Mouse (Mus musculus) hematopoietic stem cell, adult 5-6 weeks (primary cell): ENCODE results near the gene Pp2d1. TPM values are rescaled to one million over a fixed set of nuclear protein-coding genes. Genes with fewer than 3 reads are reported as not detected.

Experiments used
- ATAC-seq, 2 experiments: fragments of 125-278 bp in 1 of 2; replicated peaks in 1 of 2; 2 replicates each; pipeline ENCODE4 v1.8.0; 2016 to 2017; ENCODE audit warnings: inconsistent platforms in 2 of 2, mild to moderate bottlenecking in 2 of 2, moderate number of reproducible peaks in 2 of 2, low read depth in 1 of 2, moderate TSS enrichment in 1 of 2; ENCODE audit not compliant: low FRiP score in 2 of 2, poor library complexity in 2 of 2, severe bottlenecking in 2 of 2, insufficient read depth in 1 of 2, low TSS enrichment in 1 of 2
- total RNA-seq: library from RNA; stranded (forward); fragments of 172-1452, 232-1000 nt; gene quantifications from 2 replicates; pipeline ENCODE4 v1.2.3, GENCODE M21; 2017

Gene Pp2d1
- total RNA-seq, 1 experiment from 2014 or later = not detected

- no peak for ATAC-seq
Measured at GRCm38 (mm10) chr17:53568734-53569386, 29.6 kb upstream of the Pp2d1 start.

DNA sequence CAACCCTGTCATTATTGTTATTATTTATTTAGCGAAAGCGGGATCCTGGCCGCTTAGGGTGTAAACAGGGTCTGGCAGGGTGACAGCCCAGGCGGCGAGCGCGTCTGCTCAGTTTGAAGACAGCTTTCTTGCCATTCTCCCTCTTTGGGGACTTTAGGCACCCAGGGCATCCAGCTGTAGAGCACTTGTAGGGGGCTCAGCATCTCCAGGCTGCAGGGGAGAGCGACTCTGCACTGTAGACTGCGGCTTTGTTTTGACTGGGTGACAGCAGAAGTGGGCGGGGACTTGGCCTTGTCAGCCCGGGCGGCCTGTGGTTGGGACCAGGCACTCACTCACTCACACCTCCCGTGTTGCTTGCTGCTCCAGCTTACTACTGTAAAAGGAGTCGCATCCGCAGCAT, 28.9 kb upstream of the Pp2d1 start:
- ATAC-seq = peak; percentile 79 to 81

- ATAC-seq = peak; percentile 3 to 4; a peak in 2 of 4 replicates
Measured at GRCm38 (mm10) chr17:53567346-53568101, 28.3 kb upstream of the Pp2d1 start.

DNA sequence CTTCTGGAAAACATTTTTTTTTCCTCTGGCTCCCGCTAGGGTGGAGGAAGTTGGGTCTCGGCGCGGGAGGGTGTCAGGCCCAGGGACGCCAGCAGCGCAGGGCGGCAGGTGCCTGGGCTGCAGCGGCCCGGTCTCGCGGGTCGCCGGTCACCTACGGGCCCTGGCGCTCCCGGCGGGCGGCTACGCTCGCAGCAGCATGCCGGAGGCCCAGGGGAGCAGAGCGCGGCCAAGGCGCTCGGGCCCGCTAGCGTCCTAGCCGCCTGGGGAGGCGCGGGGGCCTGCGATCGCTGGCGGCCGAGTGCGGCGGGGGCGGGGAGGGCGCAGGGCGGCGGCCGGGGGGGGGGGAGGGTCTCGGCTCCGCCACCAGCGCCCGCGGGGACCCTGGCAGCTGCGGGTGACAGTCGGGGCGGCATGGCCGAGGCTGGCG, 27.7 kb upstream of the Pp2d1 start:
- peak; percentile 60 to 66 for ATAC-seq

GRCm38 (mm10) chr17:53566161-53566918, 27.1 kb upstream of the Pp2d1 start, which contains the start of gene Kat2b:
Kat2b (plus strand) TSS chr17:53566861.
- ATAC-seq = no peak

DNA sequence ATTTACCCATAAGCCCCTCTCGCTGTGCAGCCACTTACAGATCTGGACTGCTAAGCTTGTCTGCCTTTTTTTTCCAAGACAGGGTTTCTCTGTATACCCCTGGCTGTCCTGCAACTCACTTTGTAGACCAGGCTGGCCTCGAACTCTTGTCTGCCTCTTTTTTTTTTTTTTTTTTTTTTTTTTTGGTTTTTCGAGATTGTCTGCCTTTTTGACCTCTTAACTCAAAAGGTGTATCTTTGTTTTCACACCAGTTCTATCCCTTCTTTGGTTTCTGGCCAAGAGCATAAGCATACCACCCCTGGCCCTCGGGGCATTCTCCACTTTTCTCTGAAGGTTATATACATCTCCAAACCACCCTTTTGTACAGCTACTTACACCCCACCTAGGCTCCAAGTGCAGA, 25.6 kb upstream of the Pp2d1 start:
- ATAC-seq = no peak

DNA sequence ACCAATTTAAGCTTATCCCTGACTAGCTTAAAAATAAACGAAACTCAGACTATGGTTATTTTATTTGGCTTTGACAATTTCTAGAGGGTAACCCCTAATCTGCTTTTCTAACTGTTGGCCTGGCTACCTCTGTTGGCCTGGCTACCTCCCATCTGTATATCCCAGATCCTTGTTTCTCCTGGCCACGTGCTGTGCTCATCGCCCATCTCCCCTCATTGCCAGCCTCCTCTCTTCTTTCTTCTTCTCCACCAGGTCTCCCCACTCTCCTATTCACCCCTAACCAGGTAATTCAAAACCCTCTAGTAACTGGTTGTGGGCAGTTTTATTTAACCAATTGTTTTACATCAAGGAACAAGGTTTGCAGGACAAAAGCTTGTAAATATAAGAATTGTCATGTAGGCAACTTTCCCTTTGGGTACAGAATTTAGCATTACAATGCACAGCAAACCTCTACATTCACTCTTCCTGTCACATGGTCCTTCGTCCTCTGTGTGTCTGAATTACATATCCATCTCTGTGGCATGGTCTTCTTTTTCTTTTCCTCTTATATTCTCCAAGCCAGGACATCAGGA, 22.3 kb upstream of the Pp2d1 start:
- ATAC-seq = no peak

DNA sequence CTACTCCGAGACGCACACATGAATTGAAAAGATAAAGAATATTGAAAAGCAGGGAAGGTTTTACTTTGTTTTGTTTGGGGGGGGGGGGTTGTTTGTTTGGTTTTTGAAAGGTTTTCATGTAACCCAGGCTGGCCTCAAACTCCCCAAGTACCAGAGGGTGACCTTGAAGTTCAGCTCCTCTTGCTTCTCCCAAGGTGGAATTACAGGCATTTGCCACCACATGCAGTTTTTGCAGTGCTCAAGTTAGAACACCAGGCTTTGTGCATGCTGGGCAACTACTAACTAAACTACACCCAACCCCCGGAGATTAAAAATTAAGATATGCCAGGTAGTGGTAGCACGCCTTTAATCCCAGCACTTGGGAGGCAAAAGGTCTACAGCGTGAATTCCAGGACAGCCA, 20.4 kb upstream of the Pp2d1 start:
- ATAC-seq = no peak

- ATAC-seq = no peak
Measured at GRCm38 (mm10) chr17:53557443-53557842, 18.2 kb upstream of the Pp2d1 start.

DNA sequence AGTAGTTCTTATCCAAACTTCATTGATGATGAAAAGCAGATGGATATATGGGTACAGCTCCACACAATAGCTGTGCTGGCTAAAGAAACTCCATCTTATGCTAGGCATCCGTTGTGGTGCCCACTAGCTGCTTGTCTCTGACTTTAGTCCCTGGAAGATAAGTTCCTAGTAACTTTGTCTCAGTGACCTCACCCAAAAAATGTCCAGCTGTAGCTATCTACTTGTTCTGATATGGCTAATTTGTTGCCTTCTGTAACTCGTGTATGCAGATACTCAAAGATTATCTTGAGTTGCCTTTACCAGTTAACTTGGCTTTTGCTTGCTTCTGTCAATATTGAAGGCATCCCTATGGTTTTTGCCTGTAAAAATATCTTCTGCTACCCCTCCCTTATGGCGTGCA, 15.6 kb upstream of the Pp2d1 start:
- no peak for ATAC-seq

GRCm38 (mm10) chr17:53554088-53554487, 14.8 kb upstream of the Pp2d1 start:
- ATAC-seq = peak in 1 of 2 experiments; percentile 85; a peak in 2 of 4 replicates

- no peak for ATAC-seq
Measured at GRCm38 (mm10) chr17:53551306-53552299, 12.4 kb upstream of the Pp2d1 start.

DNA sequence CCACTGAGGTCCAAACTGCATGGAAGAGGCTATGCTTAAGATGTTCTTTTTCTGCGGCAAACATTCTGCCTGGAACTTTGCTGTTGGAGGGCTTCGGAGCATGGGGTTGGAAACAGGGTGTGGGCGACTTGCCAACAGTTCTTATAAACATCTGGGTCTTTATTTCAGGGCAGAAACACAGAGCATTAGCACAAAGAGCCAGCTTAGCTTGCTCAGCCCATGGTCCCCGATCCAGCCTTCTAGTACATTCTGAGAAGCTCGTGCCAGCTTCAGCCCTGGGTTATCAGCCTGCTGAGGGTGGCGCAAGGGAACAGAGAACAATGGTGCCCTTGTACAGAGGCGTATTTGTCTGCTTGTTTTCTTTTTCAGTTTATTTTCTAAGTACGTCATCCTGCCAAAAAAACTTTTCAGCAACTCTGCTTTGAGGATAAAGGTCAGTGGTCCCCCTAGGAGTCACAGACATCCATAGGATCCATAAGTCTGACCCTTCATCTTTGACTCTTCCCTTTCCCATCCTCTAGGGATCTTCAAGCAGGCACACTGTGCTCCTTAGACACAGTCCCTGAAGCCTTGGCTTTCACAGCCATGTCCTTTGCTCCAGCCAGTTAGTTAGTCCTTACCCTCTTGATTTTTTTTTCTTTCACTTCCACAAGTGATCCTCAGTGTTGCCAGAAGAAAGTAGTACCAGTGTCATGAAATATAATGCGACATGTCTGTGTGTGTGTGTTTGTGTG, 4.5 kb upstream of the Pp2d1 start:
- no peak for ATAC-seq

DNA sequence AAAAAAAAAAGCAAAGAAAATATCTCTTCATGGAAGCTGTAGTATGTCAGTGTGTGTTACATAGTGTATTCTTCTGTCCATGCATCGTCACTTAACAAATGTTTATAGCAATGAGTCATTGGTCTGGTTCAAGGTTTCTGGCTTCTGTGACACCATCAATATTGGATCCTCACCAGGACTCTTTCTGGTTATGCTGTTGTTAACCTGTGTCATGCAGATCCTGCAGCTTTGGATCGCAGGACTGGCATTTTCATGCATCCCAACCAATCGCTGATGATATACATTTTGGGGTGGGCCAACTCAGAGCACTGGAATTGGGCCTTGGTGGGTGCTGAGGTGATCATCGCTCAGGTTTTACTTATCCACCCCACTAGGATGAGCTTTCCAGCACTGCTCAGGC, 3.3 kb upstream of the Pp2d1 start:
- no peak for ATAC-seq

GRCm38 (mm10) chr17:53532425-53532824, 6.8 kb downstream of the Pp2d1 start:
- peak in 1 of 2 experiments; percentile 17; a peak in 1 of 4 replicates for ATAC-seq

DNA sequence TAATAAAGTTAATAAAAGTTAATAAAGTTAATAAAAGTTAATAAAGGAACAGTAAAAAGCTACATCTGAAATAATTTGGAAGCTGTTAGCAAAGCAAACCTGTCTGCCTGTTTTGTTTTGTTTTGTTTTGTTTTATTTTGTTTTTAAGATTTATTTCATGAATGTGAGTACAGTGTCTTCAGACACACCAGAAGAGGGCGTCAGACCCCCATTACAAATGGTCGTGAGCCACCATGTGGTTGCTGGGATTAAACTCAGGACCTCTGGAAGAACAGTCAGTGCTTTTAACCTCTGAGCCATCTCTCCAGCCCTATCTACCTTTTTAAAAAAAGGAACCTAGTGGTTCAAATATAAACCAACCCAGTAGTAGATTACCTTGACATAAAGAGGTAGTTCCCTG, 8.1 kb downstream of the Pp2d1 start:
- no peak for ATAC-seq
